Mouse (Mus musculus) fat pad, adult 2 months (tissue): ENCODE data around the gene Dnmbp.

ENCODE experiments used
- DNase-seq: peaks from one replicate; pipeline ENCODE4 v3.0.0-alpha.2; 2011; ENCODE audit warnings: low read depth, low spot score; ENCODE audit errors: extremely low read depth

Dnmbp gene

DNA sequence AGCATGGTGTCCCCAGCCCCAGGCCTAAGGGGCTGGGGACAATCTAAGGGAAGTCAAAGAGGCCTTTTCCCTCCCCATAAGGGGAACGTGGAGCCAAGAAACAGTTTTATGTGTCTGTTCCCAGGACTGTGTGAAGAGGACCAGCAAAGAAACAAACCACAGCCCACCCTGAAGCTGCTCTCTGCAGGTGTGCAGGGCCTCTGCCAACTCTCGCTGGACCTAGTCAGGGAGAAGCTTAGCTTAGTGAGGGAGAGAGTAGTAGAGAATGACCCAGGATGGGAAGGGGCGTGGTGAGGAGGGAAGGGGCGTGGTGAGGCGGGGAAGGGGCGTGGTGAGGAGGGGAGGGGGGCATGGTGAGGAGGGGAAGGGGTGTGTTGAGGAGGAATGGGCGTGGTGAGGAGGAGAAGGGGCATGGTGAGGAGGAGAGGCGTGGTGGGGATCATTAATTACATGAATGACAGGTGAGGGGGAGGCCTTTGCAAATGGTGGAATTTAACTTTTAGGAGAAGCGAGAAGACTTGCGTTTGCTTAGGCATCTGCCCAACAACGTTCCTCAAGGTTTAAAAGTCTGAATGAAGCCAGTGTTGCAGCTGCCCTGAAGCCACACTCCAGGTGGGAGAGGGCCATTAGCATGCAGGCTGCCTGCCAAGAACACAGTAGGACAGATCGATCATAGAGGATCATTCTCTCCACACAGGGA, 9.3 kb upstream of the Dnmbp start:
- DNase-seq = no peak

DNA sequence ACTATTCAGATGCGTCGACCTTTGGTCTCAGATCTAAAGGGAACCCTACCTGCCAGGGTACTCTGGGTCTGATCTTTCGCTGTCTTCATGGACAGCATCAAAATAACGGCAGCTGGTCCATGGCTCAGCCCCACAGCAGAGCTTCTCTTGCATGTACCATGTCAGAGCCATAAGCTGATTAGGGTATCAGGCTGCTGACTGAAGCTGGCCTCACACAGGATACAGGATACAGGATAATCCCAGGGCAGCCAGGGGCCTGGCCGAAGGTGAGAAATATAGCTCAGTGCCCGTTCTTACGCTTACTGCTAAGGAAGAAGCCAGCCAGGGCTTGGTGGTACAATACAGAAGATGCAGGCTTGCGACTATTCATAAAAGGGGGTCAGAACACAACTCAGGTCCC, 4.6 kb upstream of the Dnmbp start:
- DNase-seq = no peak

DNA sequence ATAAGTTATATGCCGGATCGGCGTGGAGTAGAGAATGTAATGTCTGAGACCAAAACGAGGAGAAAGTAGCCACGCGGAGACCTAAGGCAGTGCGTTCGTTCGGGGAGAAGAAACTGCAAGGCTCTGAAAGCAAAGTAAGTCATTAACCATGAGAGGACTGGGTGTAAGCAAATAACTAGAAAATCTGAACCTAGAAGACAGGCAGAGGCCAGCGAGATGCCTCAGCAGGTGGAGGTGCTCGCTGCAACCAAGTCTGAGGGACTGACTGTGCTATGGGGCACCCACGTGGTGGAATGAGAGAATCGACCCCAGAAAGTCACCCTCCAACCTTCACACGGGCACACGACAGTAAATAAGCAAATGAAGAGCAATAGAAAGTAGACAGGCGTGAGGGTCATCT, 3.1 kb upstream of the Dnmbp start:
- DNase-seq = no peak

DNA sequence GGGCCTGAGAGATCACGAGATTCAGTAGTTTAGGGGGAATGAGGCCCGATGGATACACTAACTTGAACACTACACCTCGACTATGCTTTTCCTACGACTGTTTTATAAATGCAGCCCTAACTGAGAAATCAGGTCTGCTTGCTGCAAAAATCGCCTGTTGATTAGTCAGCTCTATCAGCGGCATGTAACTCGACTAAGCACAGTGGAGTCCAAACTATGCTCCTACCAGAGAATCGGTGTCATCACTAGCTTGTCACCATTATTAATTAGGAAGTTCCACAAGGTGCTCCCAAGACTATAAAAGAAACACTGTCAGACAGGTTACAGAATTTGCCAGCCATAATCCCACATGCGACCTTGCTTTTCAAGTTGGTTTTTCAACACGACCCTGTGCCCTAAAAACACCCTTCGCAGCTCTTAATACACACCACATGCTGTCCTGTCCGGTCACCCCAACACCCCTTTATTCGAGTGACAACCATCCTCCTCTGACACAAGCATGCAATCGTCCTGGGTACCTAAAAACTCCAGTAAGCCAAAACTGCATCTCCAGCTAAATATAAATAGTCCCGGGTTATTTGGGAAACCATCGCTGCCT, 721 bp downstream of the Dnmbp start:
- no peak for DNase-seq

DNA sequence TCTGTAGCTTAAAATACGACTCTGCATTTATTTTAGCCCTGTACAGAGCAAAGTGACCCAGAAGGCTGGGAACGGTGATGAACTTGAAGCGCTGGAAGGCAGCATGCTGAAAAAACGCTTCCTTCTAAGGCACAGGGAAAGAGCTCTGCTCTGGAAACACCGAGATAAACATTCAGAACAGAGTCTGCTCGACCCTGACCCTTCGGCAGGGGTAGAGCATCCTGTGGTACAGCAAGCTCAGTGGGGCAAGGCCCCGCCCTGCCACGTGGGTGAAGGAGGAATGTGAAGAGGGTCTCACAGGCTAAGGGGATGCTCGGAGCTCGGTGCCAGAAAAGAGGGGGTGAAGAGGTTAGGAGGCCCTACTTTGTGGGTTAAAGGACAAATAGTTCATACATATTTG, 1.6 kb downstream of the Dnmbp start:
- DNase-seq = no peak

DNA sequence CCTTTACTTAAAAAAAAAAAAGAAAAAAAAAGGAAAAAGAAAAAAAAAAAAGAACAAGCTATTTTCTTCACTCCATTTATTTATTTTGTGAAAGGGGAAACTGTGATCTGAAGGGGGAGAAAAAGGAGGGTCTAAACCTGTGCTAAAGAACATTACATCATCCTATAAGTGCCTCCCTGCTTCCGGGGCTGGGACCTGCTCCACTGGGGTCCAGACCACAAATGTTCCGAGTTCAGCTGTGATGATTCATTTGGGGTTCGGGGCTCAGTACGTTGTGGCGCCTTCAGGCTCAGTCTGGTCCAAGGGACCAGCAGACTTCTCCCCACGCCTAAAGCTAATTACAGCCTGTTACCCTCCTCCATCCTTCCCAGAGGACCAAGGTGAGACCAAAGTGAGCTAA, 9.1 kb downstream of the Dnmbp start:
- no peak for DNase-seq

DNA sequence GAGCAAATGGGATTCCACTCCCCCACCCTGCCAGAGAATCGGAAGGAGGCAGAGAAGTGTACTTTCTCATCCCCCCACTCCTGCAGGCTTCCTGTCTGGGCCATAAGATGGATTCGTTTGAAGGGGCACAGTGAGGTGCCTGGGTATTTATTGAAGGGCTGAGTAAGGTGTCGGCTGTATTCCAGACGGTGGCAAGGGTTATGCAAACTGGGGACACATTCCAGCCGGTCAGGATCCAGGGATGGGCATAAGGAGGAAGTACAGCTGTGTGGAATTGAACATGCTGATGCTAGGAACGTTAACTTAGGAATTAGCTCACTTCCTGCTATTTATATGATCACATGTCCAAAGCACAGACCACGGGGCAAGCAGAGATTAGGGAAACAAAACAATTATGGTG, 9.6 kb downstream of the Dnmbp start:
- DNase-seq = no peak

DNA sequence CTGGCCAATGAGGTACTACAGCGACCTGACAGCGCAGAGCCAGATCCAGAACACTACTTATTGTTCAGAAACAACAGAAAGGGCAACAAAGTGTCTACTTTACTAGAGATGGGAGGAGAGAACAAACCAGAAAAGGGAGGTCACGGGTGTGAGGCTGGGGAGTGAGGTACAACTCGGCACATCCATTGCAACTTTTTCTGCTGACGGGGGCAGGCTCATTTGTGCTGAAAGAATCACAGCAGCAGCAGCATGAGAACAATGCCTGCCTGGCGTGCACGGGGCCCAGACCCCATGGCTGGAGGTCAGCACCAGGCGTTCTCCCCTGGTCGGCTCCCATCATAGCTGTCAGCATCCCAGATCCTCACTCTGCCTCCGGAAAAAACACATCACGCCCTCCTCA, 10.1 kb downstream of the Dnmbp start:
- no peak for DNase-seq

DNA sequence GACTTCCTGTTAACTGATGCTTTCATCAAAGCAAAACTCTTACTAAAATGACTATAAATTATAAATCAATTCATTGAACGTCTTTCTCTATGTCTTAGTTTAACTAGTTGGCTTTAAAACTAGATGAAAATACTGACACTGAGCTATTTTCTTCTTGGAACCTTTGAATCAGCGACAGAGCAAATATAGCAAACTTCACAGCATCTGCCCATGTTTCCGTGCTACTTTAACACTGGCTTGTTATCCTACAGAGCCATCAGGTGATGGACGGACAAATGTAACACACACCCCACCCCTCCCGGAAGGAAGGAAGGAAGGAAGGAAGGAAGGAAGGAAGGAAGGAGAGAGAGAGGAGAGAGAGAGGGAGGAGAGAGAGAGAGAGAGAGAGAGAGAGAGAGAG, 12.0 kb downstream of the Dnmbp start:
- no peak for DNase-seq

DNA sequence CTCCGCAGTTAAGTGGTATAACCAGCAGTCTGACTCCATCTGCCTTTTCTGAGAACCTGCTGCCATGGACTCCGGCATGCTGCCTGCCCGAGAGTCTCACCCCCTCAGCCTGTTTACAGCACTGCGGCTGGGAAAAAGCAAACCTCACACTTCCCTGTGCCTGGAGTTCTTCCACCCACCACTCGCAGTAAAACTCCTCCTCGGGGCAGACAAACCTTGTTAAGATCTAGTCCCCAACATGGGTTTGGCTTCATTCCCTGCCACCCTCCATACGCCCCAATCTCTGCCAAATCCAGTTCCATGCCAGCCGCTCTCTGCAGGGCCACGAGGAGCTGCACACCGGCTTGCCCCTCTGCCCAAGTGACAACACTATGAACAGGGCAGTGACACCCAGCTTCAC, 12.9 kb downstream of the Dnmbp start:
- DNase-seq = no peak

DNA sequence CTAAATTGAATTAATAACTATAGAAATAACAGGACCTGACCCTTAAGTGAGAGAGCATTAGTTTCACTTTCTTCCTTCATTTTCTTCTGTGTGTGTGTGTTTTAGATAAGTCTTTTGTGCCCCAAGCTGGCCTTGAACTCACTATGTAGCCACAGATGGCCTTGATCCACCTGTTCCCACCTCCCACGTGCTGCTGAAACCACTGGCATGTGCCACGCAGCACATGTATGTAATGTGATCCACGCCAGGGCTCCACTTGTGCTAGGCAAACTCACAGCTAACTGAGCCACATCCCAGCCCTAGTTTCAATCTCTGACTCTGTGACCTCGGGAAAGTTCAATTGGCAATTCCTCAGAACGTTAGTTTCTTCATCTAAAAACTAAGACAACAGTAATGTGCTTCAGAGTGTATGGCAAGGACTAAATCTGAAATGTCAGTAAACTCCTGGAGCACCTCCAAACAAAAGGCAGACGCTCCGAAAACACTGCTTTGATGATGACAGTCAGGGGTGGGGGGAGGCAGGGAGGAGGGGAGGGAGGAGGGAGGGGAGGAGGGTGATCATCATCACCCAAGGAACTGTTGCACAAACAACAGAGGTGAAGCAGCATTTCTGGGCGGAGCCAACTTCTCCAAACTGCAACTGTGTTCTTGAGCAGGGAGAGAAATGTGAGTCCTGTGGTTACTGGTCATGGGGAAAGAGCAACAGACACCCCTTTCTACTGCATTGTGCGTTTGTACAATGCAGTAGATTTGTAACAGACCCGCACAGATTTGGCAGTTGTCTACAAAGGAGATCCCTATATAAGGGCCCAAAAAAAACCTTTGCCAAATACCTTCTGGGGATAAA, 13.6 kb downstream of the Dnmbp start:
- DNase-seq = no peak

DNA sequence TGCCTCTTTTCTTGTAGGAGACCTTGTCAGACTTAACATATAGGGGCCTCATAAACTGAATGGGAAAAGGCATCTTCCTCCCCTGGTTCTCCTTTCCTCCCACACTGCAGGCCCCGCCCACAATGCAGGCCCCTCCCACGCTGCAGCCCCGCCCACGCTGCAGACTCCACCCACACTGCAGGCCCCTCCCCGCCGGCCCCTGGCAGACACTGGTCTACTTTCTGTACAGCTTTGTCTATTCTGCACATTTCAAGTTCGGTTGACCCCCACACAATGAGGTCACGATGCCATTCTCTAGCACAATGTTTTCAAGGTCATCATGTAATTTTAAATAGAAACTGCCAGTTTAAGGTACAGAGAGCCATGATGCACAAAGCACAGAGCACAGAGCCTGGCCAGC, 15.6 kb downstream of the Dnmbp start:
- no peak for DNase-seq

DNA sequence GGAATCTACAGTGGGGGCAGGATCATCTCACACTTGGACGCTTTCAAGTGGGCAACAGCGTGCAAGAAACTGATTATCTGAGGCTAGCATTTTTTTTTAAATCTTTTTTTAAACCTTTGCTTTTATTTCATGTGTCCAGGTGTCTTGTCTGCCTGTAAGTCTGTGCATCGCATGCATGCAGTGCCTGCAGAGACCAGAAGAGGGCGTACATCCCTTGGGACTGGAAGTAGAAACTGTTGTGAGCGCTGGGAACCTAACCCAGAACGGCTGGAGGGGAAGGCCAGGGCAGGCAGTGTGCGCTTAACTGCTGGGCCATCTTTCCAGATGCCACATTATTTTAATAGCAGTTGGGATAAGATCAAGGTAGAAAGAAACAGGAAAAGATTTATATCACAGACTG, 17.0 kb downstream of the Dnmbp start:
- no peak for DNase-seq

DNA sequence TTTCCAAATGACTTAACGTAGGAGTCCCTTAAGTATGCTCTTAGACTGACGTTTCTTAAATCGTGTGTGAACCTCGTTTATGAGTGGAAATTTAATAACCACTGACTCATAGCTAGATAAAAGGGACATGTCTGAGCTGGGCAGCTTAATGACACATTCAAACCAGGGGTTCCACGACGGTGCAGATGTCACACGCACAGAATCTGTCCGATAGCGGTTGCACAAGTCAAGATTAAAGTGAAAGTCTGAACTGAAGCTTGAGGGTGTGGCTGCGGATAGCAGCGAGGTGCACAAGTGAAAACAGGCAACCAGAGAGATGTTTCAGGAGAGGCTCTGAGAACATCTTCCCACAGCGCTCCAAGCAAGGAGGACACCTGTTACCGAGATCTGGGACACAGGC, 18.6 kb downstream of the Dnmbp start:
- no peak for DNase-seq

DNA sequence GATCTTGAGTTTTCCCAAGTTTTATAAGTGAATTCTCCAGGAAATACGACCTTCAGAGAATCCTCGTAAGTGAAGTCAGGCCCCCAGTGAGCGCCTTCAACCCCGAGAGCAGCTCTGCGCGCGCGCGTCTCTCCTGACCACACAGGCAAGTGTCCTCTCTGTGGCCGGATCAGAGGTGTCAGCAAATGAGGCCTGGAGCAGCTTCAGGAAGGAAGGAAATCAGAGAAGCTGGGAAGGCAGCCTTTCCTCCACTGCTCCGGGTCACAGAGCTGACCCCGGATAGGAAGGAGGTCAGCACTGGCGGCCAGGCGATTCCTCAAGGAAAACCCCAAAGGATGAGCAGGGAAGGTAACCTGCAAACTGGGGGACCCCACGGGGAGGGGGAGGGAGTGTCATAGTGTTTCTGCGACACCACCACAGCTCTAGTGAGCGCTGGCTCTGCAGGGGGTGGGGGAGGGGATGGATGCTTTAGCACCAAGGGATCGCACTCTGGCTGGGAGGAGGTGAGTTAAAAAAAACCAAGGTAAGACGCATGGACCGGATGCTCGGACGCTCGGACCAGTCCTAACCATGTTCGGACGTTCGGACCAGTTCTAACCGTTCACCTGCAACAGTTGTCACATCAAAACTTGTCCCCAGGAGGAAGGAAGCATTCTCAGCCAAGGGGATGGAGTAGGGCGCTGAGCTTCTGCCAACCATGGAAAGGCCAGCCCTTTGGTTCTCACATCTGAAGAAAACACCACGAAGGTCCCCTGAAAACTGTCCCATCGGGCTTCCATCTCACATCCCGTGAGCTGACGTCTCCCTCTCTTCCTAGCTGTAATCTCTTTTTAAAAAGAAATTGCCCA, 19.3 kb downstream of the Dnmbp start:
- DNase-seq = no peak

DNA sequence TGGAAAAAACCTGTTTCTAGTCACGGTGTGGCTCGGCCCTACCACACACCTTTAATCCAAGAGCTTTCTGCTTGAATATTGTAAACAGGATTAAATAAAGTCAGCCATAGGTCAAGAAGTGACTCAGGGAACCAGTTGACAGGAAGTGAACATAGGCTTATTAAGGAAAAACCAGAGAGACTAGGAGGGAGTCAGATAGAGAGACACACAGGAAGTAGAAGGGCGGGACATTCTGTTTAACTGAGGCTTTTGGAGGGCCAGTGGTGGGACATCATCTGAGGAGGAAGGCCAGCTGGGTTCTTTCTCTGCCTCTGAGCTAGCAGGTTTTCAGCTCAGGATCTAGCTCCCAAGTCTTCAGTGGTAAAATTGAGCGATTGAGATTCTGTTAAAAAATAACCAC, 20.1 kb downstream of the Dnmbp start:
- no peak for DNase-seq

DNA sequence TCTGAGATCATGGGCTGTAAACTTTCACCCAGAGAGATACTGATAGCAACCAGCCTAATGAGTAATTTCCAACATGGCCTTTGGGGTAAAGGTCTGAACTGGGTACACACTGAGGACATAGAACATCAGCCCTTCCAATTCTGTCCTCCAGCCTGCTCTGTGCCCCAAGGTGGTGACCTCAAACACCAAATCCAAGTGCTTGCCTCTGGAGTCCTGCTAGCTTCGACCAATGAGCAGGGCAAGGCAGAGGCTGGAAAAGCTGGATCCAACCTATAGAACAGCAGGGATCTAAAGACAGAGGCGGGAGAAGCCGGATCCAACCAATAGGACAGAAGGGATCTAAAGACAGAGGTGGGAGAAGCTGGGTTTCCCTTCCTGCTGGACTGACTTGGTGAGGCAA, 21.2 kb downstream of the Dnmbp start:
- DNase-seq = no peak

DNA sequence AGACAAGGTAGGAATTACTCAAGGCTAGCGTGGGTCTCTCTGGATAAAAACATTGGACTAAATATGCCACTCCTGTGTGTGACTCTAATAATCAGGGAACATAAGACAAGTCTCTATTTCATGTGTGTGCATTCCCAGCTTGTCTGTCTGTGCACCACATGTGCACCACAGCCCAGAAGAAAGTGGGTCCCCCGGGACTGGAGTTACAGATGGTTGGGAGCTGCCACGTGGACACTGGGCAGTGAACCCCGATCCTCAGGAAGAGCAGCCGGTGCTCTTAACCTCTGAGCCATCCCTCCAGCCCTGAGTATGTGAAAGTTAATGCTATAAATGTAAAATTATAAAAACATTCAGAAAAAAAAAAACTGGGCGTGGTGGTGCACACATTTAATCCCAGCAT, 22.2 kb downstream of the Dnmbp start:
- no peak for DNase-seq

DNA sequence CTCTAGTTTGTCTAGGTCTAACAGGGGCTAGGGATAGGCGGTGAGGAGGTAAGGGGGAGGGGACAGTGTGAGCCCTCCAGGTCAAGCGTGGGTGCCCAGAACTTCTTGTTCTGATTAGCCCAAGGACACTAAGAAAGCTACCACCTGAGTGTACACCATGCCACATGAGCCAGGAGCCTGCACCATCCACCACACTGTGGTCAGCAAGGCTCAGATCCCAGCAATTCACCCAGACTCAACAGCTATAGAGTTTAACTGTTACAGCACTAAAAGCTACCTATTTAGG, 22.6 kb downstream of the Dnmbp start:
- DNase-seq = no peak

DNA sequence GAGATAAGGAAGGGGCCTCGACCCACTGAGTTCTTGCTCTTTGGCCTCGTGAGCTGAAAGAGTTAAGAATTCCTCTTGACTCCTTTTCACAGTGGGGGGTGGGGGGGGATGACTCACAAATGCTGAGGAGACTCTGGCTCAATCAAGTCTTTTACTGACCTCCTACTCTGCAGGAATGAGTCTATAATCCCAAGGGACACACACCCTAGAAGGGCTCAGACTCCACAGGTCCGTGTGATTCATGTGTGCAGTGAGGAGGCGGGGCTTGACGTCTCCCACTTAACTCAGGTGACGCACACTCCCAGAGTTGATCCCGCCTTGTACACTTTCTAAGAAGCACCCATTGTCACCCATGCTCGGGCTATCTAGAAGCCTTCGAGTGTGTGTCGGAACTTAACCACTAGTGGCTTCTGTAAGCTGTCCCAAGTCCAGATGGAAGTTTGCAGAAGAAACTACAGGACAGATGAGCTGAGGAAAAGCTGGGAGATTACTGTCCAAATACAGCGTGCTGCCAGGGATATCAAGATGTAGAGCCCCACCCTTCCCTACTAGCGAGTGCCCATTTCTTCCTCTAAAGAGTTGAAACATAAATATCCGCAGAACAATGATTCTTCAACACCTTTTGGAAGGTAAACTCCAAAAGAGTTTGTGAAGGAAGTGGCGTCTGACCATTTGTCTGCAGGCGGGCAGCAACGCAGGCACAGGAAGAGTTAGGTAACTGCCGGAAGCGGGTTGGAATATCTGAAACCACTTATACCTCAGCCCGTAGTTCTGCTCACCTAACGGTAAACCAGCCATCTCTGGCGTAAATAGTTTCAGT, 23.2 kb downstream of the Dnmbp start:
- no peak for DNase-seq

DNA sequence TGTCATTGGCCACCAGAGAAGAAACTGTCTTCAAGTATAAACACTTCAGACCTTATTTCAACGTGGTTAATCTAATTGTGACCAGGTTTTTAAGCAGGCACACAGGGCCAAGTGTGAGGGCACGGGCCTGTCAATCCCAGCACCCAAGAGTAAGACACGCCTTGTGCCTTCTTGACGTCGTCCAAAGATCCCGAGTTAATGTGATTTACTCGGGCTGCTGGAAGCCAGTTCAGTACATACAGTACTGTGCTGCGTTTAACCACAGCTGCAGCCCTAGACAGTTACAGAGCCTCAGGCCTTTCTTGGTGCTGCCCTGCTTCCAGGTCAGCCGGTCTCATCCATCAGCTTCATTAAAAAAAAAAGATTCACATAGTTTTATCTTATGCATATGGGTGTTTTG, 24.6 kb downstream of the Dnmbp start:
- DNase-seq = no peak
